Mouse (Mus musculus): ENCODE results near the gene Cask.

Gene Cask

DNA sequence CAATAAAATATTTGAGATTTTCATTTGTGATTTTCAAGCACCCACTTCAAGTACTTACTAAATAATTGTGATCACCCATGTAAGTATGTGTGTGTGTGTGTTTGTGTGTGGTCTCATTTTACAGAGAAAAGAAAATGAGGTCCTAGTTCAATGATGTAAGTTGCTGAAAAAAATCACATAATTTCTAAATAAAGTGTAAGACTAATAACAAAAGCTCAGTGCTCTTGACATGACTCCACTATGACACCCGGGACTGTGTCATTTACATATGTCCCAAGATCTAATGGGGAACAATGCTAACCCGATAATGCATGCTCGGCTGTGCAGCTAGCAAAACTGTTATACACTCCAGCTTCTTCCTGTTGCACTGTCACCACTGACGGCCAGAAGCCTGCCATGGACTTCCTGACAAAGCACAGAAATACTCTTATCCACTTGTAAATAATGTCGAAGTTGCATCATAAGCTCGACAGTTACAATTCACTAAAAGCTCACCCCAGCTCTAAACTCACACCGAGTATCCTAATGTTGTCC, 130.8 kb downstream of the Cask start:
- DNase-seq (ENCODE audit: low spot score): no peak

DNA sequence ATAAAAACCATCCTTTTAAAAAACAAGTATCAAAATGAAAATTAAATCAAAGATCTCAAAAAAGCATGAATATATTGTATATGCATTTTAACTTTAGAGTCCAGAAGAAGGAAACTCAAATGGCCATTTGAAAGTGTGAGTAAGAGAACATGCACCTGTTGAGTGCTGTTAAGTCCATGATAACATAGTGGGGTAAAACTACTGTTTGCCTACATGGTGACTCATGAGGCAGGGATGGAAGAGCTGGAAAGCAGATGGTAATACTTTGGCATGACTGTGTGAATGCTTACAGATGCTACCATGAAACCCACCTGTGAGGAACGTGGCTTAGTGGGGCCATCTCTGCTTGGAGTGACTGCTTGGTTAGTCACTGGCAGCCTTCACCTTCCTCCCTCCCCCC, 132.9 kb downstream of the Cask start:
- DNase-seq (ENCODE audit: low spot score): no peak

DNA sequence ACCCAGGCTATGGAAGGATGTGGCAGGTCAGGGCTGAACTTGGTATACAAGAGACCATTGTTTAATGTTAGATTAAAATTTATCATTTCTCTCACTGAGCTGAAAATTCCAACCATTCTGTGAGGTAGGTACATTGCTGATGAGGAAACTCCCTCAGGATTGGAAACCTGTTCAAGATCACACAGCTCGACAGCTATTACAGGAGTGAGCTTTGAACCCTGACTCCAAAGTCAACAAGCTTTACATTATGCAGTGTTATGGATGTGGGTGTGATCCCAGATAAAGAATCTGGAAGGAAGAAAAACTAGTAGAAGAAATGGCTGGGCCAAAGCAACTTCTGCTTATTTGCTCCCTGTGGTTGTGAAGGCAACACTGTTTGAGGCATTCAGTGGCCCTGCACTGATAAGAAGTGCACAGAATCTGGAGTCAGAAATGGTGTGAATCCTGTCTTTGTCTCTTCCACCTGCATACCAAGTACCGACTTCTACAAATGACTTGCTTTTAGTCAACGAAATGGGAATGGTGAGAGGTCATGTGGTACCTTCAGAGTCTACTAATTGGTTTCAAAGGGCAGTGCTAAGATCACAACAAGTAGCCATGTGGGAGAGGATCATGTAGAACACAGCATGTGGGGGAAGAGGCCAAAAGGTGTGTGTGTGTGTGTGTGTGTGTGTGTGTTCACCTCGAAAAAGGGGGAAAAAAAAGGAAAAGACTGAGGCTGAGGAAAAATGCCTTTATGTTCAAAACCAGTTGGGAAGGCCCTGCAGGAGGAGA, 134.2 kb downstream of the Cask start:
- no peak for DNase-seq (ENCODE audit: low spot score)

DNA sequence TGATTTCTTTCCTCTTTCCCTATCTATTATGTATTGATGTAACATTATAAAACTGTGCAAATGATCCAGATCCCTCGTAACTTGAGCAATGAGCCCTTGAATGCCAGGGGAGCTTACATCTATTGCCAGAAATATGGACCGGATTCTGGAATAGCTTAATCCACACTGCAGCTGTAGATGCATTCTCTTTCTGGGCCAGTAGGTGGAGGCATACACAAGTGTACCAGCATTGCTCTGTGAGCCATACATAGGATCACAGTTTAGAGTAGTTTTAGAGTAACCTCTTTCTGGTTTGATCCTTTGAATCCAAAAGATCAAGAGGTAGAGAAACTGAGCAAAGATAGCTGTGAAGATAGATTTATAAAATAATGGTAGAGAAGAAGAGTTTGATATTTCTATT, 141.0 kb downstream of the Cask start:
- peak; percentile 77 for DNase-seq (ENCODE audit: low spot score)

DNA sequence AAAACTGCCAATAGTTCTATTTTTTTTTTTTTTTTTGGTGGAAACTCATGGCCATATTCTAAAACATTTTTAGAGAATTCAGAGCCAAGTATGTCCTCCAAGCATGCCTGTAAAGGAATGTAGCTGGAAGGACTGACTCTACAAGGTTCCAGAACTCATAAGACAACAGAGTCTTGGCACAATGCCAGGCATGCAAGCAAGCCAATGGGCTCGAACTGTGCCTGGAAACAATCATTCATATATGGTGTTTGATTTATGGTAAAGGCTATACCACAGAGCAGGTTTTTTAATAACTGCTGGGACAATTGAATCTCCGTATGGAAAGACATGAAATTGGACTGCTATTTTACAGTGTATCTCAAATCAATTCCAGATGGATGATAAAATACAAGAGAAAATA, 146.1 kb downstream of the Cask start:
- DNase-seq (ENCODE audit: low spot score): peak; percentile 49

DNA sequence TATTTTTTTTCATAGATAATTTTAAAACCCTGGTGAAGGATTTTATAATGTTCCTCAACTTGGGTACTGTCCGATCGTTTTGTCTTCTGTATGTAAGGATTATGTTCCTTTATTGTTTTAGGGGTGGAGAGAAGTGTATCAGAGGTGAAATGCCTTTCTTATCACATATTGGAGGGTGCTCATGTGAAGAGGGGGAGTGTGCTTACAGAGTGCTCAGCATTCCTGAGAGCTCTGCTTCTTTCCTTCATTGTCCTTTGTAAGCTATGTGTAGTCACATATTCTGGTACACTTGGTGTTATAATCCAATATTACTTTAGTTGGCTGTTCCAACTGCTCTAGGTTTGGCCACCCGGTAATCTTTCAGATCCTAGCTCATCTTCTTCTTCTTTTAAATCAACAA, 150.5 kb downstream of the Cask start:
- DNase-seq (ENCODE audit: low spot score): no peak

DNA sequence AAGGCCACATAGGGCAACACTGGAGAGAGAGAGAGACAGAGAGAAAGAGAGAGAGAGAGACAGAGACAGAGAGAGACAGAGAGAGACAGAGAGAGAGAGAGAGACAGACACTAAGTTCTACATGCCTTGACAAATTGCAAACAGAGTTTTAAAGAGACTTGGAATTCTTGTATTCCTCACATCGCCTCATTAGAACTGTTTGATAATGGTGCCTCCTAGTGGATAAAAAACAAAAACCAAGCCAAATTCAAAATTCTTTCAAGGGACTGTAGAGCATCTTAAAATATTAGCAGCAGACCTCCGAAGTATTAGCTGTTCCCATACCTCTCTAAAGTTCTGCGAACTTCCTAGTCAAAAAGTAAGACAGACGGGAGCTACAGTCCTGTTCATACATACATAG, 159.3 kb downstream of the Cask start:
- peak; percentile 47 for DNase-seq (ENCODE audit: low spot score)

DNA sequence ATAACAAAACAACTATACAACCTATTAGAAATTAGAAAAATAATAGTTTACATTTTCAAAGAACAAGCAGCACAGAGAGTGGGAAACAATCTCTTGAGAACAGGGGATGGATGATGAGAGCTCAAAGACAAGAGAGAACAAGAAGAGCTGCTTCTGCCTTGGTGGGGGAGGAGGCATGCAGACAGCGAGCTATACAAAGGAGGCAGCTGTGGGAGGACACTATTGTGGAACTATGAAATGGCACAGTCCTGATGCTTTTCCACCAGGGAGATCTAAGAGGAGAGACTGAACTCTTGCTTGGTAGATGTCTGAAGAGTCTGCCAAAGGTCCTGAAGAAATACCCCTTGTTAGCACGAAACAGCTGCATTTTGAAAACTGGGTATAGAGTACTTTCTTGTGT, 162.8 kb downstream of the Cask start:
- DNase-seq (ENCODE audit: low spot score): no peak

DNA sequence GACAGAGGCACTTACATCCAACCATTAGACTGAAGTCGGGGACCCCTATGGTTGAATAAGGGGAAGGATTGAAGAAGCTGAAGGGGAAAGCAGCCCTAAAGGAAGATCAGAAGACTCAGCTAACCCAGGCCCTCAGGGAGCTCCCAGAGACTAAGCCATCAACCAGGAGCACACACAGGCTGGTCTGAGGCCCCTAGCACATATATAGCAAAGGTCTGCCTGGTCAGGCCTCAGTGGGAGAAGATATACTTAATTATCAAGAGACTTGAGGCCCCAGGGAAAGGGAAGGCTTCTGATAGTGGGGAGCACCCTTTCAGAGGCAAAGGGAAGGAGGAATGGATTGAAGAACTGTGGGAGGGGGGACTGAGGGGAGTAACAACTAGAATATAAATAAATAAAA, 164.6 kb downstream of the Cask start:
- no peak for DNase-seq (ENCODE audit: low spot score)

DNA sequence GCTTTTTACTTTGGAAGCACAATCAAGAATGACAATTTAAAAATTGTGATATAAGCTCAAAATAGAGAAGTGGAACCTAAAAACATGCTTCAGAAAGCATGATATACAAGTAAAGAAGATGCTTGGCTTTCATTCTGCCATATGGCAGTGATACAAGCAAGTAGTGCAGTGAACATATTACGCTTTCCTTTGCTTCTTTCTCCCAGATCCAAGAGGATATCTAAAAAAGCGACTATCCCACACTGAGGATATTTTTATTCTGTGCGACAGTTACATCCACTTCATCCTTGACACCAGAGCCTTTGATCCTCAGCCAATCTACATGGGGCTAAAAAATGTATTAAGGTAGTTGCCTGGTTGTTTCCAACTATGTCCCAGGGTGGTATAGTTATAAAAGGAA, 169.4 kb downstream of the Cask start:
- DNase-seq (ENCODE audit: low spot score): no peak

DNA sequence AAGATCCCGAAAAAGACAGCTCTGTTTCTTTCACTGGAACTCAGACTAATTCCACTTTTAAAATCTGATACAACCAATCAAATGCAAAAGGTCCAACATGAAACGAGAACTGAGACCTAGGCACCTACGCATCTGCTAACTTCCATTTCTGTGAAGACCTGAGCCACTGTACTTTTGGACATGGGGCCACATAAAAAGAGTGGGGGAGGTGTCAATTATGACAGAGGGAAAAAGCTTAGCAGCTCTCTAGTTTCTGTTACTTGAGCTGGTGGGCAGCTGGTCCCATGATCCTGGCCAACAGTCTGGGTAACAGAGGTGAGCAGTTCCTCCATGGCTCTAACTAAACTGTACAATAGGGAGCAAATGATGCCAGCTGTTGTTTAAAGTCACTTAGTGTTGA, 178.2 kb downstream of the Cask start:
- DNase-seq (ENCODE audit: low spot score): no peak

DNA sequence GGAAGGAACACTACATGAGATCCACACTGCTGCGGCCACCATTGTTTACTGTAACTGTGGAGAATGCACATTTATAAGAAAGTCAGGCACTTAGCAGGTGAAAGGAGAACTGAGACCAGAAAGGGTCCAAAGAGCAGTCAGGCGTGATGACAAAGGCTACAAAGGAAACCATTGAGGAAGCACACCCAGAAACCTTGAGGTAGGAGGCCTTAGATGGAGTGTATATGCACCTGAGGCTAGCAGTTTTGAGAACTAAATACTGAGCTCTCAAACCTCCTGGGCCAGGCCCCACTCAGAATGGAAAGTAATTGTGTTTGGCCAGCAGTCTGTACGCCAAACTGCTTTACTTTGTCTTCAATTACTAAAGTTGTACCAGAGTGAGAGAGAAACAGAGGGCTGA, 180.8 kb downstream of the Cask start:
- DNase-seq (ENCODE audit: low spot score): no peak

DNA sequence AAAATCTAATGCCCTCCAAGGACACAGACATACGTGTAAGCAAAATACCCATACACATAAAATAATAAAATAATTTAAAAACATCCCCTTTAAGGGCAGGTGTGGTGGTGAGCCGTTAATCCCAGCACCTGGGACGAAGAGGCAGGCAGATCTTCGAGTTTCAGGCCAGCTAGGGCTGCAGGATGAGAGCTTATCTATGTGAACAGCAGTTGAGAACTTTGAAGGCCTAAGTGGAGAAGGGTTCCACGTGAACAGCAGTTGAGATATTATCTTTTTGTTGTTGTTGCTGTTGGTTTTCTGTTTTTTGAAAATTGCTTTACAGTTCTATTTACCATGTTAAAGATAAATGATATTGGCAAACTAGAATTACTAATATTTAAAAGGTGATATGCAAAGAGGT, 182.3 kb downstream of the Cask start:
- DNase-seq (ENCODE audit: low spot score): no peak

DNA sequence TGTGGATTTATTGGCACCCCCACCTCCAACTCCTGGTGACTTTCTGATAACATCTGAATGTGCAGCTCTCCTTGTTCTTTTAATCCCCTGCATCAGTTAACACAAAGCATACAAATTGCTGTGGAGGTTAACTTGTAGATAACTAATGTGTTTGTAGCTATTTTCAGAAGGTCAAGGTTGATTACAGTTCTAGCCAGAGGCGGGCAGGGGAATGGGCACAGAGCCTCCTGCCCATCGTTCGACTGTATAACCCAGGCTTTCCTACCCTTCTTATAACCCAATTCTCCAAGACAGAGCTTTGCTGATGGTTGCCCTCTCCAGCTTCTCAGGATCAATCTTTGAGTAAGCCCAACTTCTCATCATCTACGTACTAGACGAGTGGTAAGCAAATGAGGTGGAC, 190.1 kb downstream of the Cask start, which contains the start of gene Gpr82:
Gpr82 (plus strand) TSS at position 301 of the 400 bp plus-strand sequence.
- no peak for DNase-seq (ENCODE audit: low spot score)

DNA sequence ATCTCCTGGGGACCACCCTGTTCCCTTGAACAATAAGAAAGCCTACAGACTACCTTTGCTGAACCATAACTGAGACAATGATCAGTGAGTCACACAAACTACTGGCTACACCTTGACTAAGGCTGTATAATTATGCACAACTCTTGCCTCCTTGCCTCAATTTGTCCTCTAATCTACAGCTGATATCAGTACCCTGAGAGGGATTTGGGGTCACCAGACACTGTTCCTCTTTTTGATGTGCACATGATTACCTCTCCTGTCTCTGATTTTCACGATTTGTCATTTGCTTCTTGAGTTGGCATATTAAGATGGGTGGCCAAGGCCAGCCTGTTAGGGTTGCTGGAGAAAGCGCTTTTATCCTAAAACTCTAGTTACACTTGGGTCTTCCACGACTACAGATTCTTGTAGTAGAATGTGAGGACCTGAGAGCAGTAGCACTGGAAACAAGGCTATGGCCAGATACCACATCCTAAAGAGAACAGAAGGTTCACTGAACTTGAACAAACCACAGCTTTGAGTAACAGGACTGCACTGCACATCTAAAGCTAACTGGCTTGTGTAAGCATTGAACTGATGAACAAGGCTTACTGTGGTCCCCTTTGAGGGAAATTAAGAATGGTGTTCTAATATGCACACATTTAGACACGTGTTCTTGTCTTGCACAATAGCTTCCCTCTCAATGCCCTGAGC, 191.8 kb downstream of the Cask start:
- no peak for DNase-seq (ENCODE audit: low spot score)

DNA sequence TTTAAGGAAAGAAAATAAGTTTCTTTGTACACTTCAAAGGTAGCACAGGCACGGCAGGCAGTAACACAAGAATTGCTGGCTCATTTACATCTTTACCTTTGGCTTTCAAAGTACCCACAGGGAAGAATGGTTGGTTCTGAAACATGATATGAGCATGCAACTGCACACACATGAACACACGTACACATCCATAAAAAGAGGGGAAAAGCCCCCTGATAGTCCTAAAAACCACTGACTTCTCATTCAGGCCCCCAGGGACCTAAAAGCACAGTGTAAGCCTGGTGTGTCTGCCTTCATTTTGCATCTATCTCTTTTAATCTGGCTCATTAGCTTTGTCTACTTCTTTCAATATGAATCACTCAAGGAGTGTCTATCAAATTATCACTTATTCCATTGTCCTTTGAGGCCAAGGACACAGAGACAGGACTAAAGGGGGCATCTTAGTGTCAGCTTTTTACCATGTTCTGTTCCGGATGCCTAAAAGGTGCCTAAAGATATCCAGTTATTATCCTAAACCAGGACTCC, 192.5 kb downstream of the Cask start:
- DNase-seq (ENCODE audit: low spot score): no peak

DNA sequence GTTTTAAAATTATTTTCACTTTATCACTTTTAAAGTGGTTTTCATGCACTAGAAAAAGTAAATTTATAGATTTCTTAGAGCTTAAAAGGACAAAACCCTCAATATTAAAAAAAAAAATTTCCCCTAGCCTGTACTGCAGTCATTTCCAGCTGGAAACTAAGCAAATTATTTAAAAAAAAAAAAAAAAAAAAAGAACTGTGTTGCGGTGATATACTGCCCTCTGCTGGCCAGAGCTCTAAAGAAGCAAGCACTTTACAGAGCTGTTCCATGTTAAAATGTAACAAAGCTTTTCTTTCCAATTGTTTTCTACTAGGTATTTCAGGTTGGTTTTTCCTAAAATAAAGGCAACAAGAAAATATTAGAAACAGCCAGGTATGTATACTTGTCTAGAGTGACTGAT, 194.4 kb downstream of the Cask start:
- peak; percentile 81 for DNase-seq (ENCODE audit: low spot score)

DNA sequence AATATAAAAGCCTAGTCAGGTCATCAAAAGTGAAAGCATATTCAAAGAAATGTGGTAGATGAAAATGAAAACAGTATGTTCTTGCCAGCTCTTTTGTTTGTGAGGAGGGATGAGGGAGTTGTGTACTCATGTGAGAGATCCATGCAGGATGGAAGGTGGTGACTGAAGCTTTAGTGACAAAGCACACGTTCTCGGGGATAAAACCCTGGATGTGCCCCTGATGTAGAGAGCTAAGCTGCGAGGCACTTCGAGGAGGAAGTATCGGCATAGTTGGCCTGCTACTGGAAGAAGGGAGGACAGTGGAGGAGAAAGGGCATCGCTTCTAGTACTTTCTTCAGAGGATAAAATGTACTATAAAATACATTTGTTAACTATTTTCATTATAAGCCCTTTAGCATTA, 195.3 kb downstream of the Cask start:
- no peak for DNase-seq (ENCODE audit: low spot score)

DNA sequence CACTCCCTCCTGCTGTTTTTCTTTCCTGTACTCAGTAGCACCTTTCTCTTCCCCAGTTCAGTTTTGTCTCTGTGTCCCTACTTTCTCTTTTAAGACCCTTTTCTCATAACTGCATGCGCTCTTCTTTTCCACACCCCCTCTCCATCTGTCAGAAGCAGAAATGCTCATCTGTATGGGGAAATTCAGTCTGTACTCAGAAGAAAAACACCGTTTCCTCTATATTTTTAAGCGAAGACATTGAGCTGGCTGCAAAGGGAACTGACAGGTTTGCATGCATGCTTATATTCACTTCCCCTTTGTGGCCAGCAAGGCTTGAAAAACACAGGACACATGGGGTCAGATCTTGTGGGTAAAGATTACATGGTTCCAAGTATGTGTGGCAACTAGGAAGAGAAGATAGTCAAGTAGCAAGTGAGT, 196.2 kb downstream of the Cask start:
- no peak for DNase-seq (ENCODE audit: low spot score)

DNA sequence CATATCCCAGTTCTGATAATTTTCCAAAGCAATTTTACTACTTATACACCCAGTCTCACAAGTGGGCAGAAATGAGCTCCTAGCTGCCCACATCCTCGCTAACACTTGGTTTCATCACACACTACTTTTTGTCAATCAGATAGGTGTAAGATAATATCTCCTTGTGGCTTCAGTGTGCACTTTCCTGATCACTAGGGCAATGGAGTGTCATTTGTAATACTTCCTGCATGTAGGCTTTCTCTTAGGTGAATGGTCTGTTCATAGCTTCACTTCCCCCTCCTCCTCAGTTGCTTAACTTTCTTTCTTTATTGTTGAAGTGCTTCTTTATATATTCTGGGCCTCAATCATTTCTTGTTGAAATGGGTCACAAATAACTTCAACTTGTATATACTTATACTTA, 198.9 kb downstream of the Cask start:
- DNase-seq (ENCODE audit: low spot score): no peak

DNA sequence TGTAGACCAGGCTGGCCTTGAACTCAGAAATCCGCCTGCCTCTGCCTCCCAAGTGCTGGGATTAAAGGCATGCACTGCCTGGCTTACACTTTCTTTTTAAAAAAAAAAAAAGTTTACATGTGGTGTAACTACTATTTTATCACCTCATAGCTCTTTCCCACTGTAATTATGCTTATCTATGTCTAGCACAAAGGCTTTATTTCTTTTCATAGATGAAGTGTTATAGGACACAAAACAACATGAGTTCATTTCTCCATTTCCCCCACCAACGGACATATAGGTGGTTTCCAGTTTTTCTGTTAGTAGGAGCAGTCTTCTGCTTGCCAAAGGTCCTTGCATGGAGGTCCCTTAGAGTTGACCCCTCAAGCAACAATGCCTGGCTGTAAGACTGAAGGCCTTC, 199.3 kb downstream of the Cask start:
- no peak for DNase-seq (ENCODE audit: low spot score)

DNA sequence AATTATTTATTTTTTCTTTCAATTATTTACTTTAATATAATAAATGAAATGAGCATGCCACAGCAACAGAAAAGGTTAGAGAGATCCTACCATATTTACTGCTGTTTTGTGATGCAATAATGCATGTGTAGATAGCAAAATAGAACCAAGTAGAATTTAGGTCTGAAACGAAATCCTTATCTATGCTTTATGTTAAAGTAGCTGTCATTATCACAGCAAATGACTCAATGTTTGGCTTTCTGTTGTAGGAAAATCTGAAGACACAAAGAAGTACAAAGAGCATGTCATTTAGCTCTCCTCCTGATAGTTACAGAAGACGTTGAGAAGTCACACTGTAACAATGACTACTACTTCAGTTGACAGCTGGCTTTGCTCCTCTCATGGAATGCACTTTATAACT, 212.3 kb downstream of the Cask start:
- no peak for DNase-seq (ENCODE audit: low spot score)

DNA sequence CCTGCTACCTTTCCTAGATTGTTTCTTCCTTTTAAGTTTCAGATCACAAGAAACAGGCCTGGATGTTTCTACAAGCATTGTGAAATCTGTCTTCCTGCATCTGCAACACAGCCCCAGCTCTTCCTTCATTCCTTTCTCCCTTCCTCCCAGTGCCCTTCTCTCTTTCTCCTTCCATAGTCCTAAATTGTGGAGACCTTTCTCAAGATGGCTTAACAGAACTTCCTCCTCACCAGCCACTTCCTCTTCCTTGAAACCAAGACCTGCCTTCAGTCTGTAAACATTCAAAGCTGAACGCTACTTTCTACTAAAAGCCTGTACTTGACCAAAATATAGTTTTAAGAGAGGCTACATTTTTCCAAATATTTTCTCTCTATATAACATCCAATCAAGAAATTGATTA, 214.8 kb downstream of the Cask start:
- no peak for DNase-seq (ENCODE audit: low spot score)
